Mouse (Mus musculus) ovary, adult 18-20 months (tissue): ENCODE data around the gene Mettl5.

Experiments used
- DNase-seq: peaks from one replicate; pipeline ENCODE4 v3.0.0; 2022; ENCODE audit warnings: low spot score, mixed read lengths

Gene Mettl5

DNA sequence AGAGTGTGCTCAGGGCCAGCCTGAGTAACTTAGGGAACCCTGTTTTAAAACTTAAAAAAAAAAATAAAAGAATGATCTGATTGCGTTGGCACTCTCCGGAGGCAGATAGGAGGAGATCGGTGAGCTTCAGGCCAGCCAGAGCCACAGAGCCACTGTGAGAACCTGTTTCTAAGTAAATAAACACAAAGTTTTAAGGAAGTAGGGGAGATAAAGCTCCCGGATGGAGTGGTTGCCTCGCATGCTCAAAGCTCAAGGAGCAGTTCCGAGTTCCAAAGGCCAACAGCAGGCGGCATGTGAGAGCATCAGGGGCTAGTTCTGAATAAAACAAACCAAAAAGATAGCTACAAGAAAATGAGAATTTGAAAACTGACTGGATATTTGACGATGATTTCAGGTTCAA lies 29.0 kb downstream of the Mettl5 start:
- no peak for DNase-seq

DNA sequence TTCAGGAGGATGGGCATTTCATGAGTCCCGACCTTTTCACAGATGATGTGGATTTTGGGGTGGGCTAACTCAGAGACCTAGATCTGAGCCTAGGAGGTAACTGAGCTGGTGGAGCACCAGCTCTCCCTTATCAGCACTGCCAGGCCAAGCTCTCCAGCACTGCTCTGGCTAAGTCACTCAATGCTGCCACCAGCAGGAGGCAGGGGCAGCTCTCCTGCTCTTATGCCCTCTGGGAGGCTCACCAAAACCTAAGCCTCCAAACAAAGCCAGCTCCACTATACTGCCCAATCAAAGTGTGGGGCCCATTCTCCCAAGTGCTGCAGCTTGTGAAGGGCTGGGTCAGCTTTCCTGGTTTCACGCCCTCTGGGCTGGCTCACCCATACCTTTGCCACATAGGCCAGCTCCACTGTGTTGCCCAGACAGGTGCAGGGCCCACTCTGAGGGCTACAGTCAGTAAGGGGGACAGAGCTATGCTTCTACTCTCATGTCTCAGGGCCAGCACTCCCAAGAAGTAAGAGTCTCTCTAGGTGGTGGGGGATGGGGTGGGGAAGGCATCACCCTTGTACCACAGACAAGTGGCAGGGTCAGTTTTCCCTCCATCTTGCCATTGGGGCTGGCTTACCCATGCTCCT lies 33.9 kb downstream of the Mettl5 start:
- DNase-seq, result no peak

DNA sequence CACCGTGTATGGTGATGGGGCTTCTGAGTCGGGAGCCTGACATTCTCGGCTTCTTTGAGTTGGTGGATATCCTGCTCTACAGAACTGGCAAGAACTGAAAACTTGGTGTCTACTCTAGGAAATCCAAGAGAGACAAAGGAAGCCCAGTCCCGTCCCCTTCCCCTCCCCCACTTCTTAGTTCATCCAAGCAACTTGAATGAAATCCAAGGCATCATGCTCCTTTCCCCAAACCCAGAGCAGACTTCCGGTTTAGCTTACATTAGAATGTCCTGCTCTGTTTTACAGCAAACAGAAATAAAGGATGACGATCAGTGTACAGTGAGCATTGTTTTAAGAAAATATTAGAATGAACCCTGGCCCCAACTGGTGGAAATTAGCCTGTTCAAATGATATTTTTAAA lies 36.2 kb downstream of the Mettl5 start:
- no peak for DNase-seq

DNA sequence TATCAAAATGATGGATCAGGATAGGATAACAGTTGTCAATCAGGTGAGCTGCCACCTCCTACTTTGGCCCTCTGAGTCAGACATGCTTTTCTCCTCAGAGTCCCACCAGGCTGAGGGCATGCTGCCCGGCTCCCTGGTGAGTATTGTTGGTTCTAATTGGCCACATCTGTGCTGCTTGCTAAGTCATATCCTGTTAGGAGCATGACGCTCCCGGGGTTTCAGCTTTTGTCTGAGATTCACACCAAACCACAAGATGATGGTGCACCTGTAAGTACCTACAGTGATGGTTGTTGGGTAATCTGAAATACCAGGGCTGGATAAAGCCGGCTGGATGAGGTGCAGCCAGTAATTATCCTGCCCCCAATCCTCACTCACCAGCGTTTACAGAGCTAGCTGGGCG lies 45.2 kb downstream of the Mettl5 start:
- DNase-seq, result no peak

DNA sequence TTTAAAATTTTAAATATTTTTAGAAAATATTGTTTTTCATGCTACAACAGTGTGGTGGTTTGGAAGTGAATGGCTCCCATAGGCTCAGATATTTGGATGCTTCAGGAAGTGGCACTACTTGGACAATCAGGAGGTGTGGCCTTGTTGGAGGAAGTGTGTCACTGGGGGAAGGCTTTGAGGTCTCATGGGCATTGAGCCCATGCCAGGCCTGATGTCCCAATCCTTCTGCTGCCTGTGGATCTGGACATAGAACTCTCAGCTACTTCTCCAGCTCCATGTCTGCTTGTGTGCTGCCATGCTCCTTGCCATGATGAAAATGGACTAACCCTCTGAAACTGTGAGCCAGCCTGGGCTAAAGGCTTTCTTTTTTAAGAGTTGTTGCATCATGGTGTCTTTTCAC lies 46.7 kb downstream of the Mettl5 start:
- no peak for DNase-seq

DNA sequence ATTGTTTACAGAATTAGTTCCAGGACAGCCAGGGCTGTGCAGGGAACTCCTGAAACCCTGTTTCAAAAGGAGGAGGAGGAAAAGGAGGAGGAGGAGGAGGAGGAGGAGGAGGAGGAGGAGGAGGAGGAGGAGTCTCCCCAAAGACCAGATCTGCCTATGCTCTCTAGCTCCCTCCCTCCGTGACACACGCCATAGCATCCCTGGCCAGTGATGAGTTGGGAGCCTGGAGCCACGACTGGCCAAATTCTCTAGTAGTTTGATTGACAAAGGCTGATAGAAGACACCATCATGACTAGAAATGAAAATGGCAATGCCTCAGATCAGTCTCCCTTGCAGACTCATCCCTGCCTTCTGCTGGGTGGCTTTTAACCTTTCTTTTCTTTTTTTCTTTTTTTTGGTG lies 47.4 kb downstream of the Mettl5 start:
- DNase-seq, result no peak

DNA sequence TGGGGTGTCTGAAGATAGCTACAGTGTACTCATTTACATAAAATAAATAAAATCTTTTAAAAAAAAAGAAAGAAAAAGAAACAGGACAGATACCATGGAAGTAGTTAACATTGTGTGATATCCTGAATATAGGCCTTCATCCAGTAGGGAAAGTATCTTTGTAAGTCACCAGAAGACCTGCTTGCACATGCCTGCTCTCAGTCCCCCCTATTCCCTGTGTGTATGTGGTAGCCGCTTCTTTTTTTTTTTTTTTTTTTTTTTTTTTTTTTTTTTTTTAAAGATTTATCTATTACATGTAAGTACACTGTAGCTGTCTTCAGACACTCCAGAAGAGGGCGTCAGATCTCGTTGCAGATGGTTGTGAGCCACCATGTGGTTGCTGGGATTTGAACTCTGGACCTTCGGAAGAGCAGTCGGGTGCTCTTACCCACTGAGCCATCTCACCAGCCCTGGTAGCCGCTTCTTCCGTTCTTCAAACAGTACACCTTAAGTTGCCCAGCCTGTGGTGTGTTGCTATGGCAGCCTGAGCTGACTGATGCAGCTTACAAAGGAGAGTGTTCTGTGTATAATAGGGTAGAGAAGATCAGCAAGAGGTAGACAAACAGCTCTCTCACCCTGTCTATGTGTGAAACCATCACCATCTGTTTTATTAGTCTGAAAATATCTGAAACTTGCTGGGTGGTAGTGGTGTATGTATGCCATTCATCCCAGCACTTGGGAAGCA lies 48.0 kb downstream of the Mettl5 start:
- DNase-seq, result no peak

DNA sequence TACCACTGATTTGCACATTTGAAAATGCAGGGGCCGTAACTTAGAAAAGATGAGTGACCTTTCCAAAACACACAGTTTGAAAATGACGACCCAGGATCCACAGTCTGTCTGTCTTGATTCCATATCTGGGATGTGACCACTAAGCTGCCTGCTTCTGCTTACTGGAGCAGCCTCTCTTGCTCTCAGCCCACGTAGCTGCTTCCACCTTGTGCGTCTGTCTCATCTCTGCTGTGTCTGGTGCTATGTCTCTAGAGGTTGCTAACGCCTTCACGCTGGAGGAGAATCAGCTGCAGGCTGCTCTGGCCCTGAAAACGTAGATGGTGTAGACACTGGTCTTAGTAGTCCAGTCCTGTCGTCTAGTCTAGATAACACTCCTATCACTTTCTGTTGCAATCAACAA lies 55.3 kb downstream of the Mettl5 start:
- DNase-seq, result no peak

DNA sequence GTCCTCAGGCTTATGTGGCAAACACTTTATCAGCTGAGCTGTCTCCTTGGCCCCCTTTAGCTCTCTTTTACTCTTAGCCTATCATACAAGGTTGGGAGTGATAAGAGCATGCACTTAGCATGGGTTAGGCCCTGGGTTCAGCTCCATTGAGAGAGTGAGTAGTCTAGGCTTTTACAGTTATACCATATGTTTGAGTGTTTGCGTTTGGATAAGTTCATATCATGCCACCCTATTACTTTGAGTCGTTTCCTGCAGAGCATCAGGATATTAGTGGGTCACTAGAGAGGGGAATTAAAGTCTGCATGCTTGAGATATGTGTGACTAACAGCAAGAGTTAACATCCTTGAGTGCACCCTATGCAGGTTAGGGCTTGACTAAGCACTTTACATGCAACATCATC lies 55.7 kb downstream of the Mettl5 start:
- no peak for DNase-seq

DNA sequence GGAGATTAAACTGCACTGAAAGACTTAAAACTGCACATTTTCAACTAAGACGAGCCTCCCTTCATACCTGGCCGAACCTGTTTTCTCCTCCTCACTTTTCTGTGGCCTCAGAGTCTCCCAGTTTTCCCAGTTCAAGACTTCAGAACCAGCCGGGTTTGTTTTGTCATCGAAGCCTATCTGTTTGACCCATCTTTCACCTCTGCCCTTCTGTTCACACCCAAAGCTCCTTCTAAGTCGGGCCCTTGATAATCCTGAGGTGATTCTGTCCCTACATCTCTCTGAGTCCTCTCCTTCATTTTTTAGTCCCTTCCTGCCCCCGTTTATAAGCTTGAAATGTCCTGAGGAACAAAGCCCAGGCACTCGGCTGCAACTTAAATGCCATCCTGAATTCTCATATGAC lies 57.4 kb downstream of the Mettl5 start:
- no peak for DNase-seq

DNA sequence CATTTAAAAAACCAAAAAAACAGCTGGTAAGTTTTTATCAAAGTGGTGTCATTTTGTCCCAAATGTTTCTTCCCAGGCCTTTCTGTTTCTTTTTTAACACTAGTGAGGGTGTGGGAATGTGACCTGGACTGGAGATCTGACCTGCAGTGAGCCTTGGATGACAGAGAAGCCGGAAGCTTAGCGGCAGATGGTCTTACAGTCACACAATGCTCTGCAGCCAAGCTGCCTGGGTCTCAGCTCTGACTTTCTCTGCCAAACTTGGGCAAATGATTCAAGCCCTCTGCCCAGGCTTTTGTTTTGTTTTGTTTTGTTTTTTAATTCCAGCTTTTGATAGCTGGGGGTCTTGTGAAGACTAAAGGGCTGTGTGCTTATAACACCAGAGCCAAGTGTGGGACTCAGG lies 59.0 kb downstream of the Mettl5 start:
- no peak for DNase-seq

DNA sequence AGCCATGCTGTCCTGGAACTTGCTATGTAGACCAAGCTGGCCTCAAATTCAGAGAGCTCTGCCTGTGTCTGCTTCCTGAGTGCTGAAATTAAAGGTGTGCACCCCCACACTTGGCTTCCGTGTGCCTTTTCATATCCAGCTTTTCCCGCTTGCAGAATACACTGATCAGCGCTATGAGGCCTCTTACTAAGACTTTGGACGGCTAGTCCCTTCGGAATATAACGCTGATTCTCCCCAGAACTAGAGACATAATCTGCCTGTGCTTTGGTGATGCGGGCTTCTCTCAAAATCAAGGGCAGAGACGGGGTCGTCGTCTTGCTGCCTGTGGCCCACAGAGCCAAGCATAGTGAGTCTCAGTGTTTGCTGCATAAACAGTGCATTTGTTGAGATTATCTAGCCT lies 59.5 kb downstream of the Mettl5 start:
- DNase-seq, result no peak

DNA sequence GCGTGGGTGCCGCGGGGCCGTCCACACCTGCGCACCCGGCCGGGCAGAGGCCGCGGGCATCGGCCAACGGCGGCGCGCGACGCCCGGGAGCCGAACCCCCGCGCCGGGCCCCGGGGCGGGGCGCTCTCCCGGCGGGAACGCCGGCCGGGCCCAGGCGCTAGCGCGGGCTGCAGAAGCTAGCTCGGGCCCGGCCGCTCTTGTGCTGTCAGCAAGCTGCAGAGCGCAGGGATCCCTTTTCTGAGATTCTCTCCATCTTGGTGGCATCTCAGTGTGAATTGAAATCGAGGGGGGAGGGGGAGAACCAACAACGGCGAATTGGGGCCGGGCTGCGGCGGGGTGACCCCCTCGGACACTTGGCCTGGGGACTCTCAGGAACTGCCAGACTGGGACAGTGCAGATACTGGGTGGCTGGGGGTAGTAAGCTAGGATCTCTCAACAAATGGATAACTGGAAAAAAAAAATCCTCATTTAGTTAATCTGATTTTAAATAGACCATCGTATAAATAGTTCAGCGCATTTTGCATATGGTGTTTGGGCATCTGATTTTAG lies 62.2 kb downstream of the Mettl5 start:
- no peak for DNase-seq

DNA sequence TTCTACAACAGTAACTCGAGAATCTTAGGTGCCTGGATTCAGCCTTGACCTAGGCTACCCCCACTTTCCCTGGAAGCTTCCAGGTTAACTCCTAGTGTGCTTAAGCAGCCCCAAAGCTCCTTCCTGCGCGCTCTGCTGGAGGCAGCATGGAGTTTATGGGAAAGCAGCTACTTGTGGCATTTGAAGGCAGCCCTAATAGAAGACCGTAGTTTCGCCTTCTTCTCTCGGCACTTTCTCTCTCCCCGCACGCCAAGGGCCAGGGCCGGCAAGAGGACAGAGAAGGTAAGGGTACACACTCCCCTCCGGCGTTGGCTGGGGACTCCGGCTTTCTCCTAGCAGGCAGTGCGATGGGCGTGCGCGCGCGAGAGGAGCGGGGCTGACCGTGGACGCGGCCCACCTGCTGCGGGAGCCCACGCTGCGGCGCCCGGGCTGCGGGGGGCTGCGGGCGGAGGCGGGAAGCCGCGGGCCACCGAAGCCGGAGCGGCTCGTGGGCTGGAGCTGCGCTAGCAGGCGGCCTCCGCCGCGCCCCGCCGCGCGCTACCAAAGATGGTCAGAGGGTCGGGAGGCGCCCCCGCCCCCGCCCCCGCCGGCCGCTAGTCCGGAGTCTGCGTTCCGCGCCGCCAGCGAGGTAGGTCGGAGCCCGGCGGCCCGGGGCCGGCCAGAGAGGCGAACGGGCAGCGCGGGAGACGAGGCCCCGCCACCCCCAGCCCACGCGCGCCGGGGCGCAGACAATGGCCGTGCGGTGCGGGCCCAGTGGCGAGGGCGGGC lies 62.9 kb downstream of the Mettl5 start:
- DNase-seq, result peak; percentile 34

DNA sequence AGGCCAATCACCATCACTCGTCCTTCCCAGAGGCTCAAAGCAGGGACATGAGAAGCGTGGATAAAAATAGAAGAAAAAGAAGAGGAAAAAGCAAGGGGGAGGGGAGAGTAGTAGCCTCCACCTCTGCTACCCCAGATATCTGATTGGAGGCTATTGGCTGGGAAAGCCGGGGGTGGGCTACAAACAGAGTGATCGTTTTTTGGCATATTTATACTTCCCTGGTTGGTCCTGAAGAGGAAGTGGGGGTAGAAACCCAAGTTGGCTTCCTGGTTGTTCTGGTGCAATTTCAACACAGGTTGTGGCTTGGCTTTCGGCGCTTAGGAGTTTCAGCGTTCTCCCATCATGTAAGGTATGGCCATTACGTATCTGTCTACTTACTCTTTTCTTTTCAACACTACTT lies 63.7 kb downstream of the Mettl5 start, which contains the start of gene Klhl23:
Klhl23 (plus strand) TSS at position 234 of the 400 bp plus-strand sequence.
- peak; percentile 15 for DNase-seq
